Mouse (Mus musculus): ENCODE data around the gene Ifnar2. TPM values are rescaled to one million over a fixed set of nuclear protein-coding genes. Genes with fewer than 3 reads are reported as not detected.

The Ifnar2 gene
- polyA plus RNA-seq (2012; rRNA removed): 56.2 and 95.5 TPM in 2 replicates

GRCm38 (mm10) chr16:91372577-91373472 lies at the start of gene Ifnar2:
Gene Ifnar2, plus strand, starts transcription at chr16:91372783.

GRCm38 (mm10) chr16:91391421-91391820 lies 18.8 kb downstream of the Ifnar2 start, which contains the start of gene Gm21970:
Gene Gm21970, plus strand, starts transcription at chr16:91391721.

GRCm38 (mm10) chr16:91405640-91406584 lies 33.3 kb downstream of the Ifnar2 start, which contains the start of gene Il10rb:
Gene Il10rb, plus strand, starts transcription at chr16:91406164.

Other genes starting within 250 kb of the Ifnar2 start
- gene Olig2, start 147.3 kb upstream of the Ifnar2 start, polyA plus RNA-seq (2012; rRNA removed): not detected in 2 replicates
- 0.57 and 0.62 TPM in 2 replicates for gene Olig1, start 103.0 kb upstream of the Ifnar2 start, polyA plus RNA-seq (2012; rRNA removed)
- not detected in 2 replicates for gene Gm21970, start 18.9 kb downstream of the Ifnar2 start, polyA plus RNA-seq (2012; rRNA removed)
- 29.5 and 31.5 TPM in 2 replicates for gene Il10rb, start 33.4 kb downstream of the Ifnar2 start, polyA plus RNA-seq (2012; rRNA removed)
- 23.3 and 28.8 TPM in 2 replicates for gene Ifnar1, start 112.5 kb downstream of the Ifnar2 start, polyA plus RNA-seq (2012; rRNA removed)
- 43.9 and 54.5 TPM in 2 replicates for gene Ifngr2, start 174.3 kb downstream of the Ifnar2 start, polyA plus RNA-seq (2012; rRNA removed)
- gene Tmem50b, start 225.0 kb downstream of the Ifnar2 start, polyA plus RNA-seq (2012; rRNA removed): 28.4 and 31.9 TPM in 2 replicates
- 0.98 and 1.2 TPM in 2 replicates for gene Dnajc28, start 246.2 kb downstream of the Ifnar2 start, polyA plus RNA-seq (2012; rRNA removed)